Mouse (Mus musculus) left cerebral cortex, postnatal 14 days (tissue): Measurements from ENCODE around the gene Prg4. TPM values are rescaled to one million over a fixed set of nuclear protein-coding genes. Genes with fewer than 3 reads are reported as not detected.

Source experiments
- DNase-seq, 2 experiments: peaks; one replicate each; pipeline ENCODE4 v3.0.0; 2021 to 2022; ENCODE audit warnings: low spot score in 2 of 2, mixed read lengths in 1 of 2
- intact Hi-C: fragments of 180-260 bp; cut with DNase I; formaldehyde crosslinking; loops from one replicate; pipeline ENCODE4 v1.15.1; 2025
- long read RNA-seq, 2 experiments: library from polyadenylated mRNA; stranded (forward); transcript quantifications; one replicate each; pipeline ENCODE4 v2.0.0; 2021
- total RNA-seq, 2 experiments: library from RNA; stranded (reverse); gene quantifications; 2 replicates each; pipeline ENCODE4 v1.2.3; 2021

The Prg4 gene
- total RNA-seq = 1 to 10 TPM; 2.8 to 3.3 TPM
- long read RNA-seq, experiment 1 = 0 reads
- long read RNA-seq, experiment 2 = 0 reads

- intact Hi-C loops = no loop called here
- no peak for DNase-seq
Measured at GRCm38 (mm10) chr1:150466132-150466531, at the start of gene Prg4. Gene Prg4 (minus strand): TSS chr1:150466165.

GRCm38 (mm10) chr1:150513041-150513440 is 47.1 kb upstream of the Prg4 start:
- intact Hi-C loops = no loop called here
- no peak for DNase-seq

GRCm38 (mm10) chr1:150505794-150506193 is 39.8 kb upstream of the Prg4 start:
- intact Hi-C loops = no loop called here
- no peak for DNase-seq

- DNase-seq = no peak
- intact Hi-C loops = no loop called here
Measured at GRCm38 (mm10) chr1:150503321-150503720, 37.4 kb upstream of the Prg4 start.

- no peak for DNase-seq
- intact Hi-C loops = no loop called here
Measured at GRCm38 (mm10) chr1:150498177-150498576, 32.2 kb upstream of the Prg4 start.

GRCm38 (mm10) chr1:150497690-150498089 is 31.7 kb upstream of the Prg4 start:
- peak; percentile 34 to 54 for DNase-seq
- intact Hi-C loops = no loop called here

- intact Hi-C loops = no loop called here
Measured at GRCm38 (mm10) chr1:150496626-150497302, 30.8 kb upstream of the Prg4 start.

GRCm38 (mm10) chr1:150489148-150489547 is 23.2 kb upstream of the Prg4 start:
- peak in 1 of 2 experiments; percentile 40 for DNase-seq
- intact Hi-C loops = no loop called here

More at GRCm38 (mm10) chr1:150496626-150497302, 30.8 kb upstream of the Prg4 start:
- no peak for DNase-seq

GRCm38 (mm10) chr1:150480674-150481073 is 14.7 kb upstream of the Prg4 start:
- intact Hi-C loops = no loop called here
- no peak for DNase-seq

- no peak for DNase-seq
- intact Hi-C loops = no loop called here
Measured at GRCm38 (mm10) chr1:150472525-150472924, 6.6 kb upstream of the Prg4 start.

- intact Hi-C loops = no loop called here
- DNase-seq = no peak
Measured at GRCm38 (mm10) chr1:150469992-150470391, 4.0 kb upstream of the Prg4 start.

- intact Hi-C loops = no loop called here
- DNase-seq = no peak
Measured at GRCm38 (mm10) chr1:150465364-150465763, 601 bp downstream of the Prg4 start.

- DNase-seq = no peak
- intact Hi-C loops = no loop called here
Measured at GRCm38 (mm10) chr1:150463691-150464090, 2.3 kb downstream of the Prg4 start.

- intact Hi-C loops = no loop called here
- no peak for DNase-seq
Measured at GRCm38 (mm10) chr1:150463068-150463467, 2.9 kb downstream of the Prg4 start.

- no peak for DNase-seq
- intact Hi-C loops = no loop called here
Measured at GRCm38 (mm10) chr1:150460595-150460994, 5.4 kb downstream of the Prg4 start.

- DNase-seq = no peak
- intact Hi-C loops = no loop called here
Measured at GRCm38 (mm10) chr1:150459599-150459998, 6.4 kb downstream of the Prg4 start.

- DNase-seq = no peak
- intact Hi-C loops = no loop called here
Measured at GRCm38 (mm10) chr1:150458977-150459376, 7.0 kb downstream of the Prg4 start.

- intact Hi-C loops = loop anchor here (5.0 kb wide), 1 partner anchor 916 kb away; no protein-coding TSS in a partner anchor
- DNase-seq = no peak
Measured at GRCm38 (mm10) chr1:150441731-150442130, 24.2 kb downstream of the Prg4 start.

GRCm38 (mm10) chr1:150438641-150439040 is 27.3 kb downstream of the Prg4 start:
- no peak for DNase-seq
- intact Hi-C loops = loop anchor here (5.0 to 10.0 kb wide), 2 partner anchors 36 to 1006 kb away; no protein-coding TSS in a partner anchor

- intact Hi-C loops = no loop called here
- no peak for DNase-seq
Measured at GRCm38 (mm10) chr1:150426216-150426615, 39.7 kb downstream of the Prg4 start.

GRCm38 (mm10) chr1:150425665-150426064 is 40.3 kb downstream of the Prg4 start:
- DNase-seq = no peak
- intact Hi-C loops = no loop called here
